Mouse (Mus musculus) liver, postnatal 0 days (tissue): Measurements from ENCODE around the gene Ddb2. TPM values are rescaled to one million over a fixed set of nuclear protein-coding genes. Genes with fewer than 3 reads are reported as not detected.

Source experiments
- ATAC-seq: fragments of 200-750 bp; cut with Nextera tagmentation; 2 replicates; pipeline ENCODE4 v1.8.0; 2017; ENCODE audit warnings: mild to moderate bottlenecking, moderate library complexity
- DNase-seq: peaks from one replicate; pipeline ENCODE4 v3.0.0-alpha.2; 2016
- H3K27ac ChIP-seq: fragments of 300-500 bp; sonication (generic); 2 replicates; pipeline ENCODE4 v1.5.1; 2014; ENCODE audit warnings: antibody characterized with exemption, moderate library complexity, mild to moderate bottlenecking, low read depth
- H3K27me3 ChIP-seq: fragments of 300-500 bp; sonication (generic); 2 replicates; pipeline ENCODE4 v1.6.1; 2014; ENCODE audit warnings: low read length, control low read depth, mixed read lengths; ENCODE audit not compliant: insufficient read depth
- H3K36me3 ChIP-seq: fragments of 300-500 bp; sonication (generic); replicated peaks from 2 replicates; pipeline ENCODE4 v1.6.1; 2014; ENCODE audit warnings: mild to moderate bottlenecking, control low read depth, low read length, moderate library complexity, mixed read lengths; ENCODE audit not compliant: insufficient read depth
- H3K4me1 ChIP-seq: fragments of 300-500 bp; sonication (generic); 2 replicates; pipeline ENCODE4 v1.6.1; 2014; ENCODE audit warnings: antibody characterized with exemption, mild to moderate bottlenecking, control low read depth; ENCODE audit not compliant: insufficient read depth
- H3K4me2 ChIP-seq: fragments of 300-500 bp; sonication (generic); 2 replicates; pipeline ENCODE4 v1.6.1; 2014; ENCODE audit warnings: low read depth, mild to moderate bottlenecking, low read length, moderate library complexity, mixed read lengths
- H3K4me3 ChIP-seq: fragments of 300-500 bp; sonication (generic); 2 replicates; pipeline ENCODE4 v1.5.1; 2014; ENCODE audit warnings: low read depth, low read length
- H3K9ac ChIP-seq: fragments of 300-500 bp; sonication (generic); replicated peaks from 2 replicates; pipeline ENCODE4 v1.6.1; 2014; ENCODE audit warnings: mild to moderate bottlenecking, moderate library complexity
- H3K9me3 ChIP-seq: fragments of 300-500 bp; sonication (generic); 2 replicates; pipeline ENCODE4 v1.6.1; 2016; ENCODE audit warnings: mild to moderate bottlenecking, control low read depth, low read length, mixed read lengths
- CTCF ChIP-seq: sonication (generic); IDR thresholded peaks from 2 replicates; pipeline ENCODE4 v1.5.1; 2016; ENCODE audit warnings: antibody characterized with exemption, low read depth
- EP300 ChIP-seq: IDR thresholded peaks from 2 replicates; pipeline ENCODE4 v1.6.1; 2016; ENCODE audit warnings: antibody characterized with exemption, low read depth, mild to moderate bottlenecking
- WGBS: fragments of 180-500 bp; shearing (Covaris S2); extraction: QIAGEN DNeasy Blood & Tissue Kit; methylation state at CpG from one replicate; pipeline ENCODE4 v1.1.7; 2014; ENCODE audit not compliant: insufficient replicate concordance; 5-methylcytosine and 5-hydroxymethylcytosine counted together
- polyA plus RNA-seq: library from polyadenylated mRNA; unstranded; fragments of >200 nt; fragmentation: Nextera tagmentation; extraction: Ambion mirVana; gene quantifications from 2 replicates; pipeline ENCODE4 v1.2.1, GENCODE M21; 2015

Ddb2 gene
- polyA plus RNA-seq, 1 experiment from 2014 or later, result 4.0 TPM

GRCm38 (mm10) chr2:91220501-91220900 is 16.3 kb downstream of the Ddb2 start:
- WGBS, result 90% methylated on average over 3 of the region's 3 CpGs
- Histone ChIP-seq H3K36me3 (0 out of 2 replicates have a peak, but pooled peaks cover 5% of the 10 kb centered on the region), H3K9ac (no peak overlapping the region), H3K4me2 (no peak overlapping the region), H3K27ac (no peak overlapping the region), H3K27me3 (no peaks in the 10 kb centered on the region), H3K4me3 (no peak overlapping the region), H3K4me1 (0 out of 2 replicates have a peak, but pooled peaks cover 2% of the 10 kb centered on the region), H3K9me3 (no peaks in the 10 kb centered on the region)
- TF ChIP-seq CTCF (no peak), EP300 (no peak)
- DNase-seq, result no peak
- ATAC-seq, result no peak

GRCm38 (mm10) chr2:91217032-91217431 is 19.8 kb downstream of the Ddb2 start:
- TF ChIP-seq CTCF, result no peak
- TF ChIP-seq EP300, result no peak
- 57% methylated on average over 4 of the region's 4 CpGs for WGBS
- ATAC-seq (peak; percentile 81), DNase-seq (peak; percentile 43)
- Histone ChIP-seq H3K27ac (no peak overlapping the region), H3K36me3 (peaks cover 14% of the 10 kb centered on the region), H3K4me3 (no peak overlapping the region), H3K27me3 (no peaks in the 10 kb centered on the region), H3K4me1 (0 out of 2 replicates have a peak, but pooled peaks cover 2% of the 10 kb centered on the region), H3K4me2 (0 out of 2 replicates have a peak overlapping the region, but pooled peaks have one; percentile 32), H3K9me3 (no peaks in the 10 kb centered on the region), H3K9ac (no peak overlapping the region)

- H3K36me3 ChIP-seq, result peaks cover 39% of the 10 kb centered on the region
- H3K27ac ChIP-seq, result no peak overlapping the region
- H3K27me3 ChIP-seq, result no peaks in the 10 kb centered on the region
- H3K9me3 ChIP-seq, result no peaks in the 10 kb centered on the region
- TF ChIP-seq EP300 (no peak), CTCF (peak; percentile 41)
- 0 out of 2 replicates have a peak, but pooled peaks cover 2% of the 10 kb centered on the region for H3K4me1 ChIP-seq
- DNase-seq, result no peak
- no peak overlapping the region for H3K4me2 ChIP-seq
- no peak for ATAC-seq
- no peak overlapping the region for H3K4me3 ChIP-seq
- no peak overlapping the region for H3K9ac ChIP-seq
These were observed 23.5 kb downstream of the Ddb2 start for GRCm38 (mm10) chr2:91213311-91213710.

- DNase-seq (no peak), ATAC-seq (no peak)
- no peak for TF ChIP-seq CTCF
- no peak for TF ChIP-seq EP300
- Histone ChIP-seq H3K4me3 (no peak overlapping the region), H3K36me3 (peaks cover 45% of the 10 kb centered on the region), H3K4me1 (peaks cover 19% of the 10 kb centered on the region), H3K27ac (peak overlapping the region; percentile 65), H3K27me3 (no peaks in the 10 kb centered on the region), H3K9me3 (no peaks in the 10 kb centered on the region), H3K9ac (no peak overlapping the region), H3K4me2 (0 out of 2 replicates have a peak overlapping the region, but pooled peaks have one; percentile 30)
- 67% methylated on average over 9 of the region's 9 CpGs for WGBS
These were observed 30.5 kb downstream of the Ddb2 start for GRCm38 (mm10) chr2:91206254-91206775.

GRCm38 (mm10) chr2:91202972-91203656 is 33.7 kb downstream of the Ddb2 start:
- Histone ChIP-seq H3K36me3 (peaks cover 21% of the 10 kb centered on the region; the same call in 1 of the 2 replicates), H3K4me1 (peaks cover 19% of the 10 kb centered on the region), H3K4me2 (peak overlapping the region; percentile 81), H3K9ac (peak overlapping the region; percentile 76), H3K27ac (peak overlapping the region; percentile 87), H3K27me3 (no peaks in the 10 kb centered on the region), H3K4me3 (peak overlapping the region; percentile 69), H3K9me3 (no peaks in the 10 kb centered on the region)
- ATAC-seq (no peak), DNase-seq (no peak)
- WGBS, result 14% methylated on average over 20 of the region's 20 CpGs
- TF ChIP-seq CTCF, result no peak
- no peak for TF ChIP-seq EP300

GRCm38 (mm10) chr2:91202222-91202971 is 34.4 kb downstream of the Ddb2 start, which contains the start of the genes Nr1h3 and Acp2:
TSS of gene Nr1h3 (minus strand) at chr2:91202834.
TSS of gene Acp2 (plus strand) at chr2:91202885.
- Histone ChIP-seq H3K4me1 (peaks cover 19% of the 10 kb centered on the region), H3K9me3 (no peaks in the 10 kb centered on the region), H3K4me2 (peak within 1 kb of the TSS; percentile 81), H3K27me3 (no peaks in the 10 kb centered on the region), H3K27ac (peak within 1 kb of the TSS; percentile 87), H3K36me3 (peaks cover 15% of the 10 kb centered on the region; the same call in 1 of the 2 replicates), H3K4me3 (peak within 1 kb of the TSS; percentile 69), H3K9ac (peak within 1 kb of the TSS; percentile 76)
- WGBS, result 2% methylated on average over 28 of the region's 28 CpGs
- ATAC-seq (peak; percentile 97), DNase-seq (peak; percentile 94)
- TF ChIP-seq EP300, result peak; percentile 66; the same call in 1 of the 2 replicates
- no peak for TF ChIP-seq CTCF
